Mouse (Mus musculus) layer of hippocampus, postnatal 10 days (tissue): ENCODE measurements at regions not wholly inside any gene's neighbourhood (a gene's known extent, or its start where the extent isn't known, plus 50 kb on each side); places are given as distances from the start of the nearest gene placed in this dataset.

Source experiments
- DNase-seq, 2 experiments: peaks; one replicate each; pipeline ENCODE4 v3.0.0; 2021; ENCODE audit warnings: low spot score in 2 of 2

- DNase-seq = no peak
Observed at GRCm38 (mm10) chrX:51294797-51295506, 88.6 kb upstream of the Mbnl3 start.

GRCm38 (mm10) chrX:51292310-51292709 is 86.0 kb upstream of the Mbnl3 start:
- no peak for DNase-seq

- peak in 1 of 2 experiments; percentile 12 for DNase-seq
Observed at GRCm38 (mm10) chrX:51278270-51278669, 71.9 kb upstream of the Mbnl3 start.

GRCm38 (mm10) chrX:51264746-51265145 is 58.4 kb upstream of the Mbnl3 start:
- no peak for DNase-seq
